Mouse (Mus musculus): ENCODE results near the gene Rnf31. TPM values are rescaled to one million over a fixed set of nuclear protein-coding genes. Genes with fewer than 3 reads are reported as not detected.

Gene Rnf31
- polyA plus RNA-seq, 1 experiment from 2014 or later = 16.7 TPM

DNA sequence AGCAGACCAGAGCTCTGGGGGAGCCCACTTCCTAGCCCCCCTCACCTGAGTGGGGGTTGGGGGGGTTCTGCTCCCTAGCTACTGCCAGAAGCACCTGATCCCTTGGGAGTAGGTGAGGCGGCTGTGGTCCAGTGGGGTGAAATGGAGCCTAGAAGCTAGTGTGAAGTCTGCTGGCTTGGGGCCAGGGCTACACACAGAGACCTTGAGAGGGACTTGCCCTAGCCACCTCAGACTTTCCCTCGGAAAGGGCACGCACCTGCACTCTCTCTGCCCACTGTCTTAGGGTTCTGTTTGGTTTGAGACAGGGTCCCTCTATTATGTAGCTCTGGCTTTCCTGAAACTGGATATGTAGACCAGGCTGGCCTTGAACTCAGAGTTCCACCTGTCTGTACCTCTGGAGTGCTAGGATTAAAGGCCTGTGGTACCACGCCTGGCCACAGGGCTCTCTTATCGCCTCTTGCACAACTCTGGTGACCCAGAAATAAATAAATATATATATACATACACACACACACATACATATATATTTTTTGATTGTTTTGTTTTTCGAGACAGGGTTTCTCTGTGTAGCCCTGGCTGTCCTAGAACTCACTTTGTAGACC, 12.7 kb upstream of the Rnf31 start:
- Histone ChIP-seq H3K4me2 (peak overlapping the region; percentile 76), H3K9ac (peak overlapping the region; percentile 92), H3K4me1 (peaks cover 14% of the 10 kb centered on the region), H3K27me3 (replicated peaks) (no peaks in the 10 kb centered on the region), H3K36me3 (peaks cover 13% of the 10 kb centered on the region; the same call in 1 of the 2 replicates), H3K4me3 (replicated peaks) (peak overlapping the region; percentile 87), H3K9me3 (no peaks in the 10 kb centered on the region), H3K27ac (peak overlapping the region; percentile 89)
- WGBS = 26% methylated on average over 6 of the region's 6 CpGs
- peak; percentile 29; the same call in 1 of the 2 replicates for ATAC-seq (ENCODE audit: insufficient read depth, low FRiP score, low read depth)

DNA sequence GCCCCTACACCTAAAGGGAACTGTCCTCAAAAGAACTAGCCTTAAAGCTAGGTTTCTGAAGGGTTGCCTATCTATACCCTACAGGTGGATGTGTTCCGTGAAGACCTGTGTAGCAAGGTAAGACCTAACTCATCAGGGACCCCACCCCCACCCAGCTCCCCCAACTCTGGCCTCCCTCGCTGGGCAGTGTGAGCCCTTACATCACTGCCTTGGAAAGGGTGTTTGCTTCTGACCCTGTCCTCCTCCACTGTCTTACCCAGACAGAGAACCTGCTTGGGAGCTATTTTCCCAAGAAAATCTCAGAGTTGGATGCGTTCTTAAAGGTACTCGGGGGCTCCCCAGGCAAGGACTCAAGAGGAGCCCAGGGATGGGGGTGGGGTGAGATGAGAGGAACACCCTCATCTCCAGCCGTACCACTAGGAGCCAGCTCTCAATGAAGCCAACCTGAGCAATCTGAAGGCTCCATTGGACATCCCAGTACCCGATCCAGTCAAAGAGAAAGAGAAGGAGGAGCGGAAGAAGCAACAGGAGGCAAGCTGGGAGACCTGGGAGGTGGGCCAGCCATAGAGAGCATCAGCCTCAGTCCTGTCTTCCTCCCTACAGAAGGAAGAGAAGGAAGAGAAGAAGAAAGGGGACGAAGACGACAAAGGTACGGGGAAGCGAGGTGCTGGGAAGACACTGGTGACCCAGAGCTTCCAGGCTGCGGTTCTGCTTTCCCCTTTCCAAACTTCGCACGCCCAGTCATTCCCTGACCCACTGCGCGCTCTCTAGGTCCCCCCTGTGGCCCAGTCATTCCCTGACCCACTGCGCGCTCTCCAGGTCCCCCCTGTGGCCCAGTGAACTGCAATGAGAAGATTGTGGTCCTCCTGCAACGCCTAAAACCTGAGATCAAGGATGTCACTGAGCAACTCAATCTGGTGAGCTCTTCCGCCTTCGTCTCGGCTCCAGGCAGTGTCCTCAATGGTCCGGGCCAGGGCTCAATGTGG, 11.7 kb upstream of the Rnf31 start:
- no peaks in the 10 kb centered on the region for H3K27me3 ChIP-seq (replicated peaks)
- peaks cover 13% of the 10 kb centered on the region; the same call in 1 of the 2 replicates for H3K36me3 ChIP-seq
- H3K27ac ChIP-seq = no peak overlapping the region
- no peak overlapping the region for H3K4me2 ChIP-seq
- H3K9ac ChIP-seq = no peak overlapping the region
- H3K9me3 ChIP-seq = no peaks in the 10 kb centered on the region
- no peak for ATAC-seq (ENCODE audit: insufficient read depth, low FRiP score, low read depth)
- WGBS = 89% methylated on average over 23 of the region's 23 CpGs
- peaks cover 17% of the 10 kb centered on the region for H3K4me1 ChIP-seq
- no peak overlapping the region for H3K4me3 ChIP-seq (replicated peaks)

DNA sequence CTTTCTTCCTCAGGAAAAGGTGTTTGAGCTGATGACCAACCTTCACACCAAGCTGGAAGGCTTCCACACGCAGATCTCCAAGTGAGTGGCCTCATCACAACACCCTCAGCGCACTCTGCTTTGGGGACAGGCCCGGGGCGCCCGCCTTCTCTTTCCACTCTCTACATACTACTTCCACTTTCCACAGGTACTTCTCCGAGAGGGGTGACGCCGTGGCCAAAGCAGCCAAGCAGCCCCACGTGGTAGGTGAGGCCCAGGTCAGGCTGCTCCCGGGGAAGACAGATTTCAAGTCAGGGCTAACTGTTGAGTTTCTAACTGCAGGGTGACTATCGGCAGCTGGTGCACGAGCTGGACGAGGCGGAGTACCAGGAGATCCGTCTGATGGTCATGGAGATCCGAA, 10.8 kb upstream of the Rnf31 start:
- H3K36me3 ChIP-seq = peaks cover 13% of the 10 kb centered on the region; the same call in 1 of the 2 replicates
- no peaks in the 10 kb centered on the region for H3K9me3 ChIP-seq
- H3K4me3 ChIP-seq (replicated peaks) = no peak overlapping the region
- ATAC-seq (ENCODE audit: insufficient read depth, low FRiP score, low read depth) = no peak
- H3K27ac ChIP-seq = no peak overlapping the region
- no peak overlapping the region for H3K9ac ChIP-seq
- peaks cover 23% of the 10 kb centered on the region for H3K4me1 ChIP-seq
- H3K27me3 ChIP-seq (replicated peaks) = no peaks in the 10 kb centered on the region
- H3K4me2 ChIP-seq = no peak overlapping the region
- WGBS = 95% methylated on average over 16 of the region's 16 CpGs

DNA sequence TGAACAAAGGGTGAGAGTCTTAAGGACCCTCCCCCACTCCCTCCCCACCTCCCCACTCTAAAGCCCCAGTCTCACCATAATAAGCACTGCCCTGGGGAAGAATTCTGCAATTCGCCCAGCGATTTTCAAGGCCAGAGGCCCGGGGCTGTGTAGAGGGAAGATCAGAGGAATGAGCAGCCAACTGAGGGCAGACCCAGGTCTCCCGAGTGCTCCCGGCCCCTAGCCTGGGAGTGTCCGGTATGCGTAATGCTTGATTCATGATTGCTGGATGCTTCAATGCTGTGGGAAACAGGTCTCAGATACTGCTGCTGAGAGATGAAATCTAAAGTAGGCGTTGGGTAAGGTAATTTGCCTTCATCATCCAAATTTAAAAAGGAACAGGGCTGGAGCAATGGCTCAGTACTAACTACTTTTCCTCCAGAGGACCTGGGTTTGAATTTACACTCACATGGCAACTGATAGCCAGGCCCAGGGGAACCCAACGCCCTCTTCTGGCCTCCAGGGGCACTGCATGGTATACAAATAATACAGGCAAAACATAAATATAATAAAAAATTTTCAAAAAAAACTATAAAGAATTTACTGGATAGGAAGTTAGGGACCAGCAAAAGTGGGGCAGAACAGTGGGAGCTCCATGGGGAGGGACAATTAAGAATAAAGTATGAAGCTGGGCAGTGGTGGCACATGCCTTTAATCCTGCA, 9.4 kb upstream of the Rnf31 start:
- H3K4me3 ChIP-seq (replicated peaks) = no peak overlapping the region
- H3K4me2 ChIP-seq = no peak overlapping the region
- WGBS = 76% methylated on average over 9 of the region's 9 CpGs
- ATAC-seq (ENCODE audit: insufficient read depth, low FRiP score, low read depth) = no peak
- H3K36me3 ChIP-seq = peaks cover 13% of the 10 kb centered on the region; the same call in 1 of the 2 replicates
- H3K9ac ChIP-seq = no peak overlapping the region
- peaks cover 23% of the 10 kb centered on the region for H3K4me1 ChIP-seq
- H3K27me3 ChIP-seq (replicated peaks) = no peaks in the 10 kb centered on the region
- H3K27ac ChIP-seq = no peak overlapping the region
- H3K9me3 ChIP-seq = no peaks in the 10 kb centered on the region

DNA sequence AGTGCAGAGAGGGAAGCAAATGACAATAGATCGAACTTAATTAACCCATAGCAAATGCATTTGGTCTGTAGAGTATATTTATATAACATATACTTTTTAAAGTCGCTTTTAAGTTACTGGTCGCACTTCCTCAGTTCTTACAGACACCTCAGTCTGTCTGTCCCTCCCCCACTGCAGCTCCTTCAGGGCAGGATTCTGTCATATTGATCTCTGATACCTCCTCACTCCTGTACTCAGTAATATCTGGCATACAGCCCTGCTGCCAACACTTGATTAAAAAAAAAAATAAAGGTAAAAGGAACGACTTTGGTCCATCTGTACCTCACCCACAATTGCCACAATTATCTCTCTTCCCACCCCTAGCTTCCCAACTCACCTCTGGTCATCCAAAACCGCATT, 7.2 kb upstream of the Rnf31 start:
- H3K4me3 ChIP-seq (replicated peaks) = peak overlapping the region; percentile 57
- ATAC-seq (ENCODE audit: insufficient read depth, low FRiP score, low read depth) = no peak
- H3K36me3 ChIP-seq = peaks cover 13% of the 10 kb centered on the region; the same call in 1 of the 2 replicates
- no peaks in the 10 kb centered on the region for H3K27me3 ChIP-seq (replicated peaks)
- H3K9ac ChIP-seq = no peak overlapping the region
- peak overlapping the region; percentile 87 for H3K4me2 ChIP-seq
- WGBS = 32% methylated on average over 5 of the region's 5 CpGs
- peaks cover 12% of the 10 kb centered on the region for H3K4me1 ChIP-seq
- no peaks in the 10 kb centered on the region for H3K9me3 ChIP-seq
- no peak overlapping the region for H3K27ac ChIP-seq

DNA sequence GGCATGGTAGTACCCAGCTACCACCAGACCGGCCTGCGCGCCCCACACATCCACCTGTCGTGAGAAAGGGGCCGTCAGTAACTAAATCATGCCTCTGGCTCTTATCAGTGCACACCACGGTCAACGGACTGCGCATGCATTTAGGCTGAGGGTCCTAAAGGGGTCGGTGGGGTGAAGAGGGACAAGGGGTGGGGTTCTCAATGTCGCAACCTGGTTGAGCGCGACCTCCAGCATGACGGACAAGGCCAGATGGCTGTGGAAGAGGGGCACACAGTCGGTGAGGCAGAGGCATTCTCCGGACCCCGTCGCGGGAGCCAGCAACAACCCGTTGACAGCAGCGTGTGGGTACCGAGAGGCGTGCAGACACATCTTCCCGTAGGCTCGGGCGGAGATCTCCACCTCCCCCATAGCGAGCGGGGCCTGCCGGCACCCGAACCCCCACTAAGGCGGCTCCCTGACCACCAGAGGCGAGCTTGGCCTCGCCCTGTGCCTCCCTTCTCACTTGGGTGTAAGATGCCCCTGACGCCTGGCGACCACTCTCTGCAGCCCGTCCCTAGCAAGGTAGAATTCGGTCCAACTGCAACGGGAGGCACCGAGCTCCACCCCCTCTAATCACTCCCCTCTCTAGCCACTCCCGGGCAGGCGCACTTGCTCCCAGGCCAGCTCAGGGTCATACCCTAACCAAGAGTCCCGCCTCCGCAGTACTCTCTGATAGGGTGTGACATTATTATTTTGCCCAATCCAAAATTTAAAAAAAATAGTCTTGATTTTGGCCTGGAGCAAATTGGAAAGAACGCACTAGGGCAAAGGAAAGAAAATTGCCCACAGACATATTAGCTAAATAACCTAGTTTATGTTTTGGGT, 6.6 kb upstream of the Rnf31 start, which contains the start of gene Emc9:
Emc9 (minus strand) TSS at position 601 of the 864 bp plus-strand sequence.
- WGBS = 4% methylated on average over 43 of the region's 43 CpGs
- Histone ChIP-seq H3K9ac (peak within 1 kb of the TSS; percentile 19; the same call in 1 of the 2 replicates), H3K4me3 (replicated peaks) (peak within 1 kb of the TSS; percentile 57), H3K27me3 (replicated peaks) (no peaks in the 10 kb centered on the region), H3K9me3 (no peaks in the 10 kb centered on the region), H3K27ac (peak within 1 kb of the TSS; percentile 54), H3K36me3 (peaks cover 13% of the 10 kb centered on the region; the same call in 1 of the 2 replicates), H3K4me1 (peaks cover 12% of the 10 kb centered on the region), H3K4me2 (peak within 1 kb of the TSS; percentile 87)
- peak; percentile 91 for ATAC-seq (ENCODE audit: insufficient read depth, low FRiP score, low read depth)

- peak overlapping the region; percentile 54 for H3K27ac ChIP-seq
- H3K9ac ChIP-seq = peak overlapping the region; percentile 19; the same call in 1 of the 2 replicates
- 39% methylated on average over 6 of the region's 6 CpGs for WGBS
Observed at GRCm38 (mm10) chr14:55585566-55585960, 5.9 kb upstream of the Rnf31 start.

GRCm38 (mm10) chr14:55586149-55586548, 5.4 kb upstream of the Rnf31 start:
- ATAC-seq (ENCODE audit: insufficient read depth, low FRiP score, low read depth) = no peak
- Histone ChIP-seq H3K27me3 (replicated peaks) (no peaks in the 10 kb centered on the region), H3K4me1 (peaks cover 18% of the 10 kb centered on the region), H3K36me3 (peaks cover 5% of the 10 kb centered on the region; the same call in 1 of the 2 replicates), H3K9me3 (no peaks in the 10 kb centered on the region), H3K27ac (0 out of 2 replicates have a peak overlapping the region, but pooled peaks have one; percentile 54), H3K4me3 (replicated peaks) (no peak overlapping the region), H3K4me2 (no peak overlapping the region), H3K9ac (no peak overlapping the region)
- 80% methylated on average over 2 of the region's 2 CpGs for WGBS

More at GRCm38 (mm10) chr14:55585566-55585960, 5.9 kb upstream of the Rnf31 start:
- H3K27me3 ChIP-seq (replicated peaks) = no peaks in the 10 kb centered on the region
- peaks cover 18% of the 10 kb centered on the region for H3K4me1 ChIP-seq
- H3K4me3 ChIP-seq (replicated peaks) = peak overlapping the region; percentile 57
- H3K9me3 ChIP-seq = no peaks in the 10 kb centered on the region
- peak; percentile 51; the same call in 1 of the 2 replicates for ATAC-seq (ENCODE audit: insufficient read depth, low FRiP score, low read depth)
- H3K4me2 ChIP-seq = peak overlapping the region; percentile 87
- peaks cover 10% of the 10 kb centered on the region; the same call in 1 of the 2 replicates for H3K36me3 ChIP-seq

DNA sequence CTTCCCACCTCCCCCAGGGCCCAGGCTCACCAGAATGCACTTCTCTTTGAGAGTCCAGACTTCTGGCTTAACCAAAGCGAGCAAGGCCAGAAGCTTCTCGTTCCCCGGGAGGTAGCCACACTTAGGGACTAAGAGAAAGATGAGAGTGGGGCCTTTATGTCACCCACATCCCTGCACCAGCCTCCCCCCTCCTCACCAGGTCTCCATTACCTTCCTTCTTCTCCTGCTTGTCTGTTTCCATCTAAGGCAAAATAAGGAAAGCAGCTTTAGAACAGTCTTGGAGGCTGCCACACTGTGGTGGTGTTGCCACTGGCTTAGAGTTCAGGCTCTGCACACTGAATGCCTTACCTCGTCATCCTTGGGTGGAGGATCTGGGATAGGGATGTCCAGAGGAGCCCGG, 2.2 kb upstream of the Rnf31 start:
- H3K4me1 ChIP-seq = peaks cover 27% of the 10 kb centered on the region
- WGBS = 91% methylated on average over 5 of the region's 5 CpGs
- no peak overlapping the region for H3K27ac ChIP-seq
- H3K9ac ChIP-seq = no peak overlapping the region
- H3K4me2 ChIP-seq = no peak overlapping the region
- no peaks in the 10 kb centered on the region for H3K9me3 ChIP-seq
- no peak overlapping the region for H3K4me3 ChIP-seq (replicated peaks)
- H3K27me3 ChIP-seq (replicated peaks) = no peaks in the 10 kb centered on the region
- H3K36me3 ChIP-seq = no peaks in the 10 kb centered on the region; the same call in 1 of the 2 replicates
- no peak for ATAC-seq (ENCODE audit: insufficient read depth, low FRiP score, low read depth)

DNA sequence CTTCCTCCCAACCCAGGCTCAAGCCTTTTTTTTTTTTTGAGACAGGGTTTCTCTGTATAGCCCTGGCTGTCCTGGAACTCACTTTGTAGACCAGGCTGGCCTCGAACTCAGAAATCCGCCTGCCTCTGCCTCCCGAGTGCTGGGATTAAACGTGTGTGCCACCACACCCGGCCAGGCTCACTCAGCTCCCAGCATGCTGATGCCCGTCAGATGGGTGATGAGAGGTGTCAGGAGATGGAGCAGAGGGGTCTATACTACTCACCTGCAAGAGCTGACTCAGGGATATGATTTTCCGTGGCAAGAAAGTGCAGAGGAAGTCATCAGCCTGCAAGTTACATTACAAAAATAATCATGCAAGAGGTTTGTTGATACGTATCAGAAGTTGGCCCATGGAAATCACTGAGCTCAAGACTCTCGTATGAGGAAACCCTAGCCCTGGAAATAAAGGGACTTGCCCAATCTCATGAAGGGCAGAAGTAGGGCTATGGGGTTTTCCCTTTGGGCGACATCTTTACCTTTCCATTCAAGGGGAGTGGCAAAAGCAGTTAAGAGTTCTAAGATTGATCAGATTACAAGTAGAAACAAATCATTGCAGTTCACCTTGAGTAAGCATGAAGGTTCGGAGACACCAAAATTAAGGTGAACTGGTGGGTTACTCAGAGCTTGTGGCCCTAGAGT, 1.6 kb upstream of the Rnf31 start:
- peaks cover 4% of the 10 kb centered on the region for H3K36me3 ChIP-seq
- peak overlapping the region; percentile 81 for H3K4me3 ChIP-seq (replicated peaks)
- 0 out of 2 replicates have a peak overlapping the region, but pooled peaks have one; percentile 37 for H3K9ac ChIP-seq
- H3K4me1 ChIP-seq = peaks cover 22% of the 10 kb centered on the region
- peak overlapping the region; percentile 99; the same call in 1 of the 2 replicates for H3K27ac ChIP-seq
- H3K9me3 ChIP-seq = no peaks in the 10 kb centered on the region
- no peaks in the 10 kb centered on the region for H3K27me3 ChIP-seq (replicated peaks)
- 75% methylated on average over 11 of the region's 11 CpGs for WGBS
- H3K4me2 ChIP-seq = peak overlapping the region; percentile 91
- ATAC-seq (ENCODE audit: insufficient read depth, low FRiP score, low read depth) = no peak

Measured in stomach, embryonic 15.5 days (tissue).